Mouse (Mus musculus) E14TG2a.4 (cell line): ENCODE data around the gene March4.

ENCODE experiments used
- CTCF ChIP-seq: conservative IDR thresholded peaks from 2 replicates; pipeline ENCODE4 v1.5.1; 2014; ENCODE audit warnings: low read length
- NANOG ChIP-seq: IDR thresholded peaks from 2 replicates; pipeline ENCODE4 v1.6.1; 2014; ENCODE audit warnings: borderline replicate concordance, low read length, mixed read lengths

GRCm38 (mm10) chr1:72583906-72584305, 47.2 kb upstream of the March4 start:
- TF ChIP-seq CTCF: no peak
- no peak for TF ChIP-seq NANOG
